Mouse (Mus musculus) kidney, adult 2 months (tissue): Measurements from ENCODE around the gene Ebp.

Experiments used
- CTCF ChIP-seq: fragments of 200-500 bp; conservative IDR thresholded peaks from 2 replicates; pipeline ENCODE4 v1.5.1; 2011; ENCODE audit warnings: low read depth, mild to moderate bottlenecking, control low read depth, low read length, moderate library complexity, mixed read lengths; ENCODE audit not compliant: insufficient read depth, insufficient read length
- POLR2A ChIP-seq: fragments of 200-500 bp; IDR thresholded peaks from one replicate; pipeline ENCODE4 v1.6.1; 2011; ENCODE audit warnings: low read depth, low read length, control low read depth

GRCm38 (mm10) chrX:8141058-8141457, 52.3 kb downstream of the Ebp start:
- no peak for TF ChIP-seq POLR2A
- TF ChIP-seq CTCF = no peak
